Mouse (Mus musculus): ENCODE results near the gene Uox. TPM values are rescaled to one million over a fixed set of nuclear protein-coding genes. Genes with fewer than 3 reads are reported as not detected.

Uox gene
- total RNA-seq, 2 experiments from 2014 or later = not detected

DNA sequence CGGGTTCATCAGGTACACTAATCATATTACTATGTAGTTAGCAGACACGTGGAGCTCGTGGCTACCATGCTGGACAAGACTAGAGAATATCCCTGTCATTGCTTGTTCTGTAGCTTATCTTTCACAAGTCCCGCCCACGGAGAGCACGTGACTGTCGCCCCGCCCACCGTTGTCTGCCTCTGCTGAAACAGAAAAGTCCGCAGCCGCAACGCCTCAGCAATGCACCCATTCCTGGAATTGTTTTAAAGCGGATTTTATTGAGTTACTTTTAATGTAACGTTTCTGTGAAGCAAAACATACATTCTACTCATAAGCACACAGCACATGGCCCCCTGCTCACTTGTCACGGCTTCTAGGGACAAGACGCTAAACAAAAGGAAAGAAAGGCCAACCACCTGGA, 109.4 kb downstream of the Uox start:
- ATAC-seq (ENCODE audit: poor library complexity, severe bottlenecking) = no peak

DNA sequence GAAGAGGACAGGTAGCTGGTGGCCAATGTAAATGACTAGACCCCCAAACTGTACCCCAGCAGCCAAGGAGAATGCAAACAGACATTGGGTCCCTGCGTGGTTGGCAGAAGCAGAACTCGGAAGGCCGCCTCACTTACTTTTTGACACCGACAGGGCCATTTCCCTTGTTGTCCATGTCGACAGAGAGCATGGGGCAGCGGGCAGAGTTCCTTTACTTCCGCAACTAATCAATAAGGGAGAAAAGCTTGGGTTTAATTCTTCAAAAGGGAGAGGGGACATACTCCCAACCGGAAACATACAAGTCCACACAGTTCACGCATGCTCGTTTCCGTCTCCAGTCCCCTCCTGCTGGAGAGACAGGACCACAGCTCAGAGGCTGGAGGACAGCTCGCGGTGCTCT, 110.4 kb downstream of the Uox start:
- no peak for ATAC-seq (ENCODE audit: poor library complexity, severe bottlenecking)

GRCm38 (mm10) chr3:146681696-146682095, 111.5 kb downstream of the Uox start:
- ATAC-seq (ENCODE audit: poor library complexity, severe bottlenecking) = no peak

Other genes with a start within 250 kb of the Uox start
- 6.6 and 9.1 TPM in 2 replicates for gene Ssx2ip, start 165.8 kb upstream of the Uox start, total RNA-seq (2015)
- 12.8 and 15.1 TPM in 2 replicates for gene Ssx2ip, start 165.8 kb upstream of the Uox start, total RNA-seq (2017)
- 27.2 and 37.1 TPM in 2 replicates for gene Ctbs, start 120.6 kb upstream of the Uox start, total RNA-seq (2015)
- 25.0 and 26.0 TPM in 2 replicates for gene Ctbs, start 120.6 kb upstream of the Uox start, total RNA-seq (2017)
- gene Spata1, start 70.7 kb upstream of the Uox start, total RNA-seq (2015) = 6.8 and 12.8 TPM in 2 replicates
- gene Spata1, start 70.7 kb upstream of the Uox start, total RNA-seq (2017) = 6.3 and 16.1 TPM in 2 replicates
- gene Gng5, start 70.6 kb upstream of the Uox start, total RNA-seq (2015) = 436 and 445 TPM in 2 replicates
- 196 and 210 TPM in 2 replicates for gene Gng5, start 70.6 kb upstream of the Uox start, total RNA-seq (2017)
- gene Rpf1, start 49.0 kb upstream of the Uox start, total RNA-seq (2015) = 61.3 and 64.3 TPM in 2 replicates
- 70.0 and 70.2 TPM in 2 replicates for gene Rpf1, start 49.0 kb upstream of the Uox start, total RNA-seq (2017)
- 0.16 and 0.39 TPM in 2 replicates for gene Dnase2b, start 45.2 kb downstream of the Uox start, total RNA-seq (2015)
- gene Dnase2b, start 45.2 kb downstream of the Uox start, total RNA-seq (2017) = 0.22 and 0.65 TPM in 2 replicates
- gene 4930503B20Rik, start 80.9 kb downstream of the Uox start, total RNA-seq (2015) = 0.34 TPM in 1 of 2 replicates, not detected in the other
- gene 4930503B20Rik, start 80.9 kb downstream of the Uox start, total RNA-seq (2017) = 0.51 TPM in 1 of 2 replicates, not detected in the other
- gene Samd13, start 115.2 kb downstream of the Uox start, total RNA-seq (2015) = 1.7 TPM in 2 replicates
- 1.1 and 2.1 TPM in 2 replicates for gene Samd13, start 115.2 kb downstream of the Uox start, total RNA-seq (2017)
- 47.3 and 50.7 TPM in 2 replicates for gene Prkacb, start 242.6 kb downstream of the Uox start, total RNA-seq (2015)
- gene Prkacb, start 242.6 kb downstream of the Uox start, total RNA-seq (2017) = 58.2 and 59.8 TPM in 2 replicates

Measured in megakaryocyte, adult 5-6 weeks (primary cell).